8 mouse cellular contexts compared by ENCODE assay signal in genomic region chr5:90194831-90195230, GRCm38 (mm10). TPM values are rescaled to one million over a fixed set of nuclear protein-coding genes. Genes with fewer than 3 reads are reported as not detected.
DNase-seq lines count a peak whose midpoint lies in the region; ATAC-seq and TF ChIP-seq lines count a peak whose summit lies in the region.
"Had no signal": no experiment of that assay in that cellular context is flagged by ENCODE, and none has a peak within 500 bp of the region (broad histone marks: within the 10 kb centered on the region; RNA-seq: fewer than 3 reads in every experiment).

No protein-coding gene starts in this region.

- TF ChIP-seq CTCF in CH12.LX (conservative IDR thresholded peaks at IDR 0.05 in 1 of 2, IDR thresholded peaks at IDR 0.05 in 1 of 2; ENCODE audit: low read depth in 2 of 2, low read length in 2 of 2), result peak; percentile 44 to 79; a peak in 3 of 4 replicates
- TF ChIP-seq CTCF in lung, postnatal 0 days (IDR thresholded peaks at IDR 0.05), result peak; percentile 83

- no peaks in the 10 kb centered on the region for H3K79me2 ChIP-seq in CH12.LX (replicated peaks; ENCODE audit: control insufficient read depth, extremely low read depth, insufficient read depth, poor library complexity, severe bottlenecking)

- dilution Hi-C loops in CH12.LX (cut with MboI; ENCODE audit: extremely low pct_ligation_motif_present, extremely low pct_unique_long_range_greater_than_20kb, low sequenced_read_pairs), result no loop called here

- H3K36me3 ChIP-seq in CH12.LX (replicated peaks in 1 of 2; ENCODE audit: control insufficient read depth in 1 of 2, insufficient read depth in 1 of 2, low read length in 1 of 2), result no peaks in the 10 kb centered on the region
- no peaks in the 10 kb centered on the region for H3K36me3 ChIP-seq in lung, postnatal 0 days (ENCODE audit: insufficient read depth, low read length)
- H3K36me3 ChIP-seq: heart, embryonic 15.5 days had no signal

- H3K27me3 ChIP-seq in CH12.LX (replicated peaks), result no peaks in the 10 kb centered on the region
- H3K27me3 ChIP-seq in lung, postnatal 0 days (replicated peaks; ENCODE audit: insufficient read depth, low read length), result no peaks in the 10 kb centered on the region
- H3K27me3 ChIP-seq: heart, embryonic 15.5 days had no signal

- H3K9ac ChIP-seq in CH12.LX (ENCODE audit: insufficient read depth, low read depth), result no peak overlapping the region
- no peak overlapping the region for H3K9ac ChIP-seq in lung, postnatal 0 days (replicated peaks; ENCODE audit: low read depth)
- H3K9ac ChIP-seq: heart, embryonic 15.5 days had no signal

- in situ Hi-C loops in CH12.LX (cut with MboI; ENCODE audit: low pct_ligation_motif_present, low pct_unique_long_range_greater_than_20kb, low sequenced_read_pairs), result loop anchor here (25.0 kb wide), 1 partner anchor 208 kb away; no protein-coding TSS in a partner anchor

- WGBS in lung, postnatal 0 days, result 22% methylated on average over 6 of the region's 6 CpGs

- no peak for TF ChIP-seq POLR2A in CH12.LX (IDR thresholded peaks at IDR 0.05; ENCODE audit: low read depth, low read length)

- H3K4me1 ChIP-seq in CH12.LX (ENCODE audit: control insufficient read depth in 1 of 2, insufficient read depth in 2 of 2), result no peaks in the 10 kb centered on the region
- no peaks in the 10 kb centered on the region for H3K4me1 ChIP-seq in lung, postnatal 0 days (ENCODE audit: insufficient read depth, low read depth, low read length)
- H3K4me1 ChIP-seq: heart, embryonic 15.5 days had no signal

- TF ChIP-seq EP300 in CH12.LX (IDR thresholded peaks at IDR 0.05; ENCODE audit: low read length), result no peak
- no peak for TF ChIP-seq EP300 in lung, postnatal 0 days (IDR thresholded peaks at IDR 0.05)

- ATAC-seq in lung, postnatal 0 days, result no peak

- DNase-seq in CH12.LX (ENCODE audit: extremely low read depth) (peak; percentile 65), MEL-GATA-1-ER (ENCODE audit: extremely low read depth, low read depth) (peak; percentile 46)
- peak; percentile 30 to 66 for DNase-seq in cerebellum, postnatal 4 days (ENCODE audit: low spot score in 2 of 2)
- DNase-seq in gastrocnemius, postnatal 25 days, result peak; percentile 9
- DNase-seq in layer of hippocampus, adult 11-12 months (ENCODE audit: low spot score), result peak; percentile 73
- DNase-seq in lung, postnatal 0 days (ENCODE audit: low spot score), result peak; percentile 77
- peak; percentile 77 to 86 for DNase-seq in right cerebral cortex, postnatal 10 days (ENCODE audit: low spot score in 2 of 2)

- H3K9me3 ChIP-seq in CH12.LX (replicated peaks; ENCODE audit: low read length), result no peaks in the 10 kb centered on the region
- no peaks in the 10 kb centered on the region for H3K9me3 ChIP-seq in lung, postnatal 0 days (ENCODE audit: low read length)
- H3K9me3 ChIP-seq: heart, embryonic 15.5 days had no signal

- peak; percentile 93 for TF ChIP-seq RAD21 in CH12.LX (IDR thresholded peaks at IDR 0.05; ENCODE audit: low read depth, low read length)

- no peak overlapping the region for H3K27ac ChIP-seq in CH12.LX (ENCODE audit: insufficient read depth, low read depth)
- H3K27ac ChIP-seq in lung, postnatal 0 days (ENCODE audit: low read length), result no peak overlapping the region
- H3K27ac ChIP-seq: heart, embryonic 15.5 days had no signal

- H3K4me2 ChIP-seq in CH12.LX (ENCODE audit: insufficient read depth, low read depth, poor library complexity, severe bottlenecking), result no peak overlapping the region
- H3K4me2 ChIP-seq in lung, postnatal 0 days (replicated peaks; ENCODE audit: low read depth, low read length), result no peak overlapping the region
- H3K4me2 ChIP-seq: heart, embryonic 15.5 days had no signal

- H3K4me3 ChIP-seq in CH12.LX (replicated peaks in 1 of 3; ENCODE audit: low read depth in 2 of 3, low read length in 2 of 3, poor library complexity in 1 of 3), result no peak overlapping the region
- H3K4me3 ChIP-seq in lung, postnatal 0 days (ENCODE audit: low read depth, low read length), result no peak overlapping the region
- H3K4me3 ChIP-seq: heart, embryonic 15.5 days had no signal

TF ChIP-seq in CH12.LX, 34 proteins besides CTCF, POLR2A, EP300 and RAD21:
- TF ChIP-seq HCFC1 (IDR thresholded peaks at IDR 0.05; ENCODE audit: low read depth, low read length), result no peak
- peak; percentile 62 for TF ChIP-seq SMC3 (IDR thresholded peaks at IDR 0.05; ENCODE audit: low read depth, low read length)
- TF ChIP-seq IRF4 (IDR thresholded peaks at IDR 0.05; ENCODE audit: low read depth, low read length), result peak; percentile 36; the same call in 1 of the 2 replicates
- 0 out of 2 replicates have a peak, but pooled peaks have one; percentile 6 for TF ChIP-seq ZNF384 (IDR thresholded peaks at IDR 0.05; ENCODE audit: low read depth, low read length)
- peak; percentile 19; the same call in 1 of the 2 replicates for TF ChIP-seq ZC3H11A (IDR thresholded peaks at IDR 0.05; ENCODE audit: low read depth, low read length)

RNA-seq across cellular contexts. Expression of gene Cox18, which starts 29.0 kb away (rescaled TPM):
- 23.7 and 26.7 TPM in 2 replicates for total RNA-seq in CH12.LX (2012; rRNA removed)
- 42.0 and 44.8 TPM in 2 replicates for total RNA-seq in CH12.LX (2014; rRNA removed)
- 36.3 and 40.8 TPM in 2 replicates for polyA plus RNA-seq in CH12.LX (2012; ENCODE audit: insufficient read length, low read depth)
- 1 to 10 TPM; 5.6 to 8.6 TPM for total RNA-seq in gastrocnemius, postnatal 25 days (2021)
- 18.7 and 20.9 TPM in 2 replicates for polyA plus RNA-seq in lung, postnatal 0 days (2015; fragmentation: Nextera tagmentation; extraction: Ambion mirVana)

Comparison
In these comparisons a context has a peak if more than half of its experiments do, and no peak if none do; other contexts are left out.
1. DNase-seq: peak in every context shown above with its lines; median percentile 82 in right cerebral cortex, postnatal 10 days; 77 in lung, postnatal 0 days; 73 in layer of hippocampus, adult 11-12 months; 65 in CH12.LX; 48 in cerebellum, postnatal 4 days; 46 in MEL-GATA-1-ER; 9 in gastrocnemius, postnatal 25 days.